Mouse (Mus musculus) forebrain, embryonic 16.5 days (tissue): ENCODE data around the gene Defb48. TPM values are rescaled to one million over a fixed set of nuclear protein-coding genes. Genes with fewer than 3 reads are reported as not detected.

Source experiments
- ATAC-seq: fragments of 200-750 bp; cut with Nextera tagmentation; 2 replicates; pipeline ENCODE4 v1.8.0; 2017; ENCODE audit warnings: mild to moderate bottlenecking, moderate library complexity
- H3K27ac ChIP-seq: fragments of 300-500 bp; sonication (generic); 2 replicates; pipeline ENCODE4 v1.5.1; 2014; ENCODE audit warnings: low read length, control low read depth
- H3K27me3 ChIP-seq: fragments of 300-500 bp; sonication (generic); replicated peaks from 2 replicates; pipeline ENCODE4 v1.6.1; 2014; ENCODE audit warnings: low read length; ENCODE audit not compliant: control insufficient read depth, insufficient read depth
- H3K36me3 ChIP-seq: fragments of 300-500 bp; sonication (generic); 2 replicates; pipeline ENCODE4 v1.6.1; 2014; ENCODE audit not compliant: control insufficient read depth, insufficient read depth
- H3K4me1 ChIP-seq: fragments of 300-500 bp; sonication (generic); replicated peaks from 2 replicates; pipeline ENCODE4 v1.6.1; 2014; ENCODE audit warnings: low read length; ENCODE audit not compliant: control insufficient read depth, insufficient read depth
- H3K4me2 ChIP-seq: fragments of 300-500 bp; sonication (generic); 2 replicates; pipeline ENCODE4 v1.6.1; 2014; ENCODE audit warnings: mild to moderate bottlenecking, low read length, control low read depth
- H3K4me3 ChIP-seq: fragments of 300-500 bp; sonication (generic); replicated peaks from 2 replicates; pipeline ENCODE4 v1.5.1; 2014; ENCODE audit warnings: mild to moderate bottlenecking, low read length, control low read depth
- H3K9ac ChIP-seq: fragments of 300-500 bp; sonication (generic); replicated peaks from 2 replicates; pipeline ENCODE4 v1.6.1; 2014; ENCODE audit warnings: low read depth, low read length, control low read depth
- H3K9me3 ChIP-seq: fragments of 300-500 bp; sonication (generic); 2 replicates; pipeline ENCODE4 v1.6.1; 2016; ENCODE audit warnings: low read length; ENCODE audit not compliant: control insufficient read depth
- WGBS: fragments of 180-500 bp; shearing (Covaris S2); extraction: QIAGEN DNeasy Blood & Tissue Kit; methylation state at CpG from one replicate; pipeline ENCODE4 v1.1.7; 2014; 5-methylcytosine and 5-hydroxymethylcytosine counted together
- polyA plus RNA-seq: library from polyadenylated mRNA; unstranded; fragments of >200 nt; fragmentation: Nextera tagmentation; extraction: Ambion mirVana; gene quantifications from 2 replicates; pipeline ENCODE4 v1.2.1, GENCODE M21; 2015

Gene Defb48
- polyA plus RNA-seq, 1 experiment from 2014 or later = not detected

DNA sequence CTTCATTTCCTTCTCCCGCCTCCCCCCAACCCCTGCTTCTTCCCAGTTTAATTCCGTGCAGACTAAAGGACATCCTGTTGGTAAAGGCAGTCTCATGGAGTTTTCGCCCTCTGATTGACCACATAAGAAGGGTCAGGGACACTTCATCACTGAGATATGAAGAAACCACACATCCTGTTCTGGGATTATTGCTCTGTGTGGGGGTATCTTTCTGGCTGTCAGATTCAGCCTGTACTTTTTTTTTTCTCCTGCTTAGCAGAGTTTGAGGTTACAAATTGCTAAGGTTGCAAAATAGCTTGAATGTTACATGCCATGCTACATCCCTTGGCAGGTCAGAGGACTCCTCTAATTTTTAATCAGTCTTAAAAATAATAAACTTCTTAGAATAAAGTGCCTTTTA, 7.0 kb upstream of the Defb48 start:
- H3K9ac ChIP-seq = no peak overlapping the region
- H3K36me3 ChIP-seq = no peaks in the 10 kb centered on the region
- no peaks in the 10 kb centered on the region for H3K9me3 ChIP-seq
- no peaks in the 10 kb centered on the region for H3K27me3 ChIP-seq
- H3K4me1 ChIP-seq = no peaks in the 10 kb centered on the region
- H3K4me3 ChIP-seq = no peak overlapping the region
- no peak overlapping the region for H3K4me2 ChIP-seq
- no peak for ATAC-seq
- WGBS = 88% methylated on average over 3 of the region's 3 CpGs
- no peak overlapping the region for H3K27ac ChIP-seq

DNA sequence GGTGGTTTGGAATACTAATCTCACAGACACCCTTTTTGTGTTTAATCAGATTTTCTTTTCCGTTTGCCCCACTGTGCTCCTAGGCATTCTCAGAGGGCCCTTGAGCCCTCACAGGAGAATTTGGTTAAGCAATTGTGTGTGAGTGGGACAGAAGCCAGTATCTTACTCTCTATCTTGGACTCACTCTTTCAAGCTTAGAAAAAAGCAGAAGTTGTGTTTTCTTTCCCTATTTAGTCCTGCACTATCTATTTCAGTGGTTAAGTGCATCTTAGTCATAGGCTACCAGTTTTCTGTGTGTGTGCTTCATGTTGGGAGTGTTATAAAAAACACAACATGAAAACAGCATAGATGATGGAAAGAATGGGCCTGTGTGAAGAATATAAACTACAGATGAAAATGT, 4.5 kb downstream of the Defb48 start:
- no peak for ATAC-seq
- WGBS = 57% methylated on average over 1 of the region's 1 CpGs
- no peak overlapping the region for H3K27ac ChIP-seq

DNA sequence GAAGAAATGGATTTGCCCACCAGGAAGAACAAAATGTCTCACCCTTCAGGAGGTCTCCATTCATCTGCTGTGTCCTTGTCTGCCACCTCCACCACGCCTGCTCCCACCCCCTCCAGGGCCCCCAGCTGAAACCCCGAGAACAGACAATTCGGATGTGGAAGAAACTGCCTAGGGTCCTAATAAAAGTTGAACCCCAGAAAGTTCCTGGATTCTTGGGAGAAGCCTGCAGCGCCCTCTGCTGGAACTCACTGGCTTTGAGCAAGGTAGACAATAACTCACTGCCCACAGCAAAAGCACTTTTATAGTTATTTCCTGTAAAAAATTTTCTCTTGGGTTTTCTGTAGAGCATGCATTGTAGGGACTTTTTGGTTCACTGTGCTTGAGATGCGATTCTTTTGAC, 9.3 kb downstream of the Defb48 start:
- no peak for ATAC-seq
- H3K4me3 ChIP-seq = no peak overlapping the region
- WGBS = 8% methylated on average over 5 of the region's 5 CpGs
- H3K4me2 ChIP-seq = no peak overlapping the region
- no peaks in the 10 kb centered on the region for H3K27me3 ChIP-seq
- no peak overlapping the region for H3K9ac ChIP-seq
- no peaks in the 10 kb centered on the region for H3K4me1 ChIP-seq
- H3K27ac ChIP-seq = no peak overlapping the region
- H3K36me3 ChIP-seq = no peaks in the 10 kb centered on the region
- no peaks in the 10 kb centered on the region for H3K9me3 ChIP-seq

More for the DNA sequence above, 4.5 kb downstream of the Defb48 start:
- no peak overlapping the region for H3K4me2 ChIP-seq
- H3K4me3 ChIP-seq = no peak overlapping the region
- H3K27me3 ChIP-seq = no peaks in the 10 kb centered on the region
- no peaks in the 10 kb centered on the region for H3K36me3 ChIP-seq
- no peak overlapping the region for H3K9ac ChIP-seq
- no peaks in the 10 kb centered on the region for H3K9me3 ChIP-seq
- H3K4me1 ChIP-seq = no peaks in the 10 kb centered on the region

DNA sequence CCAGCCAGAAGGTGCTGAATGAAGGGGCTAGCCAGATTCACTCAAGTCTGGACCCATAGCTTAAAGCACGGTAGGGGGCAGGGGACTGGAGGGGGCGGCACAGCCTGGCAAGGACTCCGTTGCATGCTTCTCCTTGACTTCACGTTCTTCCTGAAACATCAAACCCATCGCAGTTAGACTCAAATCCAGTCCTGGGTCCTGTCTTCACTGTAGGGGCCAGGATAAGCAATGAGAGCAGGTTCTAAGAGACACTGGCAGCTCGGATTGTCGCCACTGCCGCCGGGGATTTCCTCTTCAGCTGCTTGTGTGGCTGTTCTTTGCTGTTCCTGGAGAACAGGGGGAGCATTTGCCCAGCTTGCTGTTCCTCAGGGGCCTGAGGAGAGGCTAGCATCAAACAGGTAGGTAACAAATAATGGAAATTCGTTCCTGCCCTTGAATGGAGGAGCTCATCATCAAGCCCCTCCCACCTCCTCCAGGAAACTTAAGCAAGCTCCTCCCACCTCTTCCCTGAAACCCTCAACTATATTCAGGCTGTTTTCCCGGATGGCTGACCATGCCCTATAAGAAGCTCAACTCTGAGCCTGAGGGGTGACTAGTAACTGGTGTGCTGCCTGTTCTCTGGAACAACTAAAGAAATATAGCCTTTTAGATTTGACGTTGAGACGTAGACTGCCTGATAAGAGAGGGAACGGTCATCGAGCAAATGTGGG, 18.3 kb downstream of the Defb48 start:
- H3K4me1 ChIP-seq = 0 out of 2 replicates have a peak, but pooled peaks cover 3% of the 10 kb centered on the region
- H3K9me3 ChIP-seq = no peaks in the 10 kb centered on the region
- no peaks in the 10 kb centered on the region for H3K27me3 ChIP-seq
- ATAC-seq = no peak
- no peak overlapping the region; the same call in 1 of the 2 replicates for H3K9ac ChIP-seq
- H3K27ac ChIP-seq = no peak overlapping the region
- no peaks in the 10 kb centered on the region for H3K36me3 ChIP-seq
- peak overlapping the region; percentile 32 for H3K4me2 ChIP-seq
- H3K4me3 ChIP-seq = peak overlapping the region; percentile 10; the same call in 1 of the 2 replicates
- 26% methylated on average over 15 of the region's 15 CpGs for WGBS

DNA sequence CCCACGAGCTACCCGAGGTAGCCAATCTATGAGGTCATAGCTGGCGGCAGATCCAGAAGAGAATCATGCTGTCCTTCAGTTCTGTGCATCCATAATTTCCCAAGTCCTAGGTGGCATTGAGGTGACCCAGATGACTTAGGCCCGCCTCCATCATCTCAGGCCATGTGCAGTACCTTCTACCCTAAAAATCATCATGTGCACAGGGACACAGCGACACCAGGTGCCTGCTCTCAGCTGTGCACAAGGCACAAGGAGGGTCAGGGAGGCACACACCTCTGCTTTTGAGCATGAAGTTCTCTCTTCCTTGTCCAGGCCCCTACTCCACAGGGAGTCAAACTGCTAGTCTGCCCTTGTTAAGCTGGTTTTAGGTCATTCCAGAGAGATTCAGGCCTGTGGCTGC, 19.0 kb downstream of the Defb48 start:
- no peak for ATAC-seq
- Histone ChIP-seq H3K4me2 (no peak overlapping the region), H3K4me3 (no peak overlapping the region), H3K27ac (no peak overlapping the region), H3K9ac (no peak overlapping the region), H3K9me3 (no peaks in the 10 kb centered on the region), H3K27me3 (no peaks in the 10 kb centered on the region), H3K4me1 (0 out of 2 replicates have a peak, but pooled peaks cover 3% of the 10 kb centered on the region), H3K36me3 (no peaks in the 10 kb centered on the region)
- WGBS = 88% methylated on average over 5 of the region's 5 CpGs

DNA sequence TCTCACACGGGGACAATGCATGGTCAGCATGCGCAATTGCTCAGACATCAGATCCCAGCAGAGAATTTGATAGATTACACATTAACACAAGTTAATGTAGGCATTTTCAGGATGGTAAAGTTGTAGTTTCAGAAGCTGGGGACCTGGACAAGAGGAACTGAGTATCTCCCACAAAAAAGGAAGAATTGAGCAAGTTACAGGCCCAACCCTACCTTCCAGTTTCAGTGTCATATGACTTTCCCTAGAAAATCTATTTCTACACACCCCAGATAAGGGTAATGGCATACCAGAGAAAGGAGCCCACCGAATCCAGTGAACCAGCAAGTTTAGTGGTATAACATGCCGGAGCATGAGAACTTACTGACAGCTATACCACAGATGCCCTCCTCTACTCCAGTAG, 20.7 kb downstream of the Defb48 start:
- no peaks in the 10 kb centered on the region for H3K27me3 ChIP-seq
- H3K27ac ChIP-seq = no peak overlapping the region
- H3K9ac ChIP-seq = no peak overlapping the region
- H3K36me3 ChIP-seq = peaks cover 3% of the 10 kb centered on the region; the same call in 1 of the 2 replicates
- H3K9me3 ChIP-seq = no peaks in the 10 kb centered on the region
- ATAC-seq = no peak
- no peak overlapping the region for H3K4me3 ChIP-seq
- no peak overlapping the region for H3K4me2 ChIP-seq
- 0 out of 2 replicates have a peak, but pooled peaks cover 3% of the 10 kb centered on the region for H3K4me1 ChIP-seq
- WGBS = 91% methylated on average over 4 of the region's 4 CpGs

DNA sequence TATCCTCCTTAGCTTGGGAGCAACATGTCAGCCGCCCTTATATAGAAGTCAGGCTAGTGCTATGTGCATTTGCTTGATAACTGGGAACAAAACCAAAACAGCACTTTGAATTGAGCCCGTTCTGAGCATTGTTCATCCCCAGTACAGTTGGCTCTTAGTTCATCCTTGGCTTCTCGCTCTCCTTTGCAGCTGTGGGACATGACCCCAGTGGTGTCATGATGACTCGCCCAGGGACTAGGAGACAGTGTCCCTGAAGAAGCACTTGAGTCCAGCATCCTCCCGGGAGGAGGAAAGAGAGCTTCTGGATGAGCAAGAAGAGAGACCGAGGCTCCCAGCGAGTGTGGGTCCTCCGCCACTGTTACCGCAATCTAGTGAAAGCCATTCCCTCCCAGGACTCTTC, 28.2 kb downstream of the Defb48 start:
- no peaks in the 10 kb centered on the region for H3K27me3 ChIP-seq
- peaks cover 12% of the 10 kb centered on the region; the same call in 1 of the 2 replicates for H3K36me3 ChIP-seq
- no peak overlapping the region for H3K4me3 ChIP-seq
- WGBS = 91% methylated on average over 9 of the region's 9 CpGs
- no peaks in the 10 kb centered on the region for H3K9me3 ChIP-seq
- H3K27ac ChIP-seq = no peak overlapping the region
- H3K4me2 ChIP-seq = no peak overlapping the region
- ATAC-seq = no peak
- H3K9ac ChIP-seq = no peak overlapping the region
- no peaks in the 10 kb centered on the region for H3K4me1 ChIP-seq

DNA sequence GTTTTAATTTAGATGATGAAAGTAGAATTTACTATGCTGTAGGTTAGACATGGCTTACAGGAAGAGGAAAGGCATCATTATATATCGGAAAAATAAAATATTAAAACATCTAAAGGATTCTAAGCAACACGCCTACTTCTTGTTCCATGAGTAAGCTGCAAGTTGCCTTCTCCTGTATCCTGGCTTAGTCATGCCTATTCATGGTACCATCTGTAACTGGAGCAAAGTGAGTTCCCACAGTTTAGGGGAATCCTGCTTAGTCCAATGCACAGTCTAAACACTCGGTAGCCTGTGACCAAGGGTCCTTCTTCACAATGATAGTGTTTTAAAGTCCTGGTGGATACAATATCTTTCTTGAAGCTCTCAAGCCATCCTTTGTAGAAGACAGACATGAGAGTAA, 37.5 kb downstream of the Defb48 start:
- Histone ChIP-seq H3K4me2 (no peak overlapping the region), H3K4me1 (no peaks in the 10 kb centered on the region), H3K27ac (no peak overlapping the region), H3K9ac (no peak overlapping the region), H3K27me3 (no peaks in the 10 kb centered on the region), H3K9me3 (no peaks in the 10 kb centered on the region), H3K36me3 (peaks cover 4% of the 10 kb centered on the region), H3K4me3 (no peak overlapping the region)
- ATAC-seq = no peak
- 92% methylated on average over 3 of the region's 3 CpGs for WGBS

DNA sequence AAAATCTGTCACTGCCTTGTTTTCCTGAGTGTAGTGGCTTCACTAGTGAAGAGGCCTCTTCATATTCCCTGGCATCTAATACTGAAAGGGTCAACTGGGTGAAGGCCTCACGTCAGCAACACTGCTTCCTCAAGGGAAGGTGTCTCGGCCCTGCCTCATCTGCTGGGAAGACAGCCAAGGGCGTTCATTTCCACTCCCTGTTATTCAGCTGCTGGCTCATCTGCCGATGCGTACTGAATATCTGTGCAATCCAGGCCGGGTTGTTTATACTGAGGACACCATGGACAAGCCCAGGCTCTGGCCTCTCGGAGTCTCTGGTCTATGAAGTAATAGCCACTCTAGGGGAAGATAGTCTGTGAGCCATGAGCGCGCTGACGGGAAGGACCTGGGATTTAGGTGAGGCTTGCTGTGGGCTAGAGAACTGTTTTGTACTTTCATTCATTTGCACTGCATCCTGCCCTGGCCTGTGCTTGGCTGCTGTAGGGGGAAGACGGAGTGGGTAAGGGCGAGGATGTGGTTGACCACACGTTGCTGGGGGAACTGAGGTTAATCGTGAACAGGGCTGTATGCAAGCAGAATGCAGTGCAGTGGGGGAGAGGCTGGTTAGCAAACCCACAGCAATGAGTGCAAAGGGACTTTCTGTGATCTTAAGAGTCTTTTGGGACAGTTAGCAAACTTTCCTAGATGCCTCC, 43.8 kb downstream of the Defb48 start:
- H3K27ac ChIP-seq = no peak overlapping the region
- no peak for ATAC-seq

More for the DNA sequence above, 43.8 kb downstream of the Defb48 start:
- Histone ChIP-seq H3K9ac (no peak overlapping the region), H3K4me2 (no peak overlapping the region), H3K4me3 (no peak overlapping the region), H3K4me1 (no peaks in the 10 kb centered on the region), H3K36me3 (peaks cover 7% of the 10 kb centered on the region), H3K9me3 (no peaks in the 10 kb centered on the region), H3K27me3 (no peaks in the 10 kb centered on the region)
- 84% methylated on average over 14 of the region's 14 CpGs for WGBS
